13 mouse cellular contexts compared by ENCODE assay signal in genomic region chr5:111046841-111047476, GRCm38 (mm10).
DNase-seq lines count a peak whose midpoint lies in the region; ATAC-seq and TF ChIP-seq lines count a peak whose summit lies in the region.
"Had no signal": no experiment of that assay in that cellular context is flagged by ENCODE, and none has a peak within 500 bp of the region (broad histone marks: within the 10 kb centered on the region; RNA-seq: fewer than 3 reads in every experiment).

No protein-coding gene starts in this region.

- no peak for DNase-seq in limb, embryonic 10.5 days (ENCODE audit: low spot score)
- DNase-seq in retina, postnatal 1 day, result peak; percentile 62
- DNase-seq in retina, embryonic 14.5 days (ENCODE audit: low spot score), result no peak
- DNase-seq in stomach, postnatal 0 days (ENCODE audit: low spot score), result no peak
- no peak for DNase-seq in embryo, embryonic 10.5 days (ENCODE audit: low spot score)
- DNase-seq: cerebellum, adult 9-11 months; gastrocnemius, postnatal 36 days; kidney, adult 18-20 months had no signal

- no peak overlapping the region for H3K4me3 ChIP-seq in limb, embryonic 12.5 days (replicated peaks)
- no peak overlapping the region for H3K4me3 ChIP-seq in limb, embryonic 10.5 days
- H3K4me3 ChIP-seq in intestine, embryonic 16.5 days (ENCODE audit: low read length), result peak overlapping the region; percentile 7; the same call in 1 of the 2 replicates
- no peak overlapping the region for H3K4me3 ChIP-seq in stomach, postnatal 0 days (ENCODE audit: low read depth, low read length)
- H3K4me3 ChIP-seq: embryonic facial prominence, embryonic 13.5 days; heart, embryonic 15.5 days had no signal

- H3K27ac ChIP-seq in limb, embryonic 12.5 days, result no peak overlapping the region
- no peak overlapping the region for H3K27ac ChIP-seq in limb, embryonic 10.5 days
- H3K27ac ChIP-seq in intestine, embryonic 16.5 days (ENCODE audit: low read length), result no peak overlapping the region
- H3K27ac ChIP-seq in stomach, postnatal 0 days (replicated peaks), result no peak overlapping the region
- H3K27ac ChIP-seq: embryonic facial prominence, embryonic 13.5 days; heart, embryonic 15.5 days had no signal

- no peaks in the 10 kb centered on the region for H3K9me3 ChIP-seq in limb, embryonic 12.5 days
- no peaks in the 10 kb centered on the region for H3K9me3 ChIP-seq in limb, embryonic 10.5 days (replicated peaks)
- H3K9me3 ChIP-seq in intestine, embryonic 16.5 days (ENCODE audit: control insufficient read depth, low read length), result no peaks in the 10 kb centered on the region
- H3K9me3 ChIP-seq in stomach, postnatal 0 days (ENCODE audit: control insufficient read depth, low read length), result no peaks in the 10 kb centered on the region
- H3K9me3 ChIP-seq: embryonic facial prominence, embryonic 13.5 days; heart, embryonic 15.5 days had no signal

- ATAC-seq in limb, embryonic 12.5 days (ENCODE audit: insufficient number of reproducible peaks, insufficient read depth, low FRiP score, low TSS enrichment, low read depth), result no peak
- no peak for ATAC-seq in intestine, embryonic 16.5 days
- no peak for ATAC-seq in stomach, postnatal 0 days (ENCODE audit: low FRiP score, low TSS enrichment)
- ATAC-seq in inflammation-experienced regulatory T-cells, adult 6 months, result no peak

- no peak for TF ChIP-seq EP300 in stomach, postnatal 0 days (optimal IDR thresholded peaks at IDR 0.05)

- 0 out of 2 replicates have a peak overlapping the region, but pooled peaks have one; percentile 10 for H3K4me2 ChIP-seq in limb, embryonic 12.5 days
- no peak overlapping the region for H3K4me2 ChIP-seq in intestine, embryonic 16.5 days (ENCODE audit: low read depth, low read length)
- H3K4me2 ChIP-seq in stomach, postnatal 0 days (replicated peaks; ENCODE audit: low read depth), result peak overlapping the region; percentile 23; the same call in 1 of the 2 replicates
- H3K4me2 ChIP-seq: embryonic facial prominence, embryonic 13.5 days; heart, embryonic 15.5 days had no signal

- H3K36me3 ChIP-seq in limb, embryonic 12.5 days, result no peaks in the 10 kb centered on the region
- H3K36me3 ChIP-seq in limb, embryonic 10.5 days, result no peaks in the 10 kb centered on the region
- no peaks in the 10 kb centered on the region for H3K36me3 ChIP-seq in intestine, embryonic 16.5 days (ENCODE audit: control insufficient read depth, insufficient read depth, low read length)
- H3K36me3 ChIP-seq in stomach, postnatal 0 days (ENCODE audit: control insufficient read depth, insufficient read depth, low read length), result no peaks in the 10 kb centered on the region
- H3K36me3 ChIP-seq: embryonic facial prominence, embryonic 13.5 days; heart, embryonic 15.5 days had no signal

- H3K9ac ChIP-seq in limb, embryonic 12.5 days (replicated peaks), result no peak overlapping the region
- no peak overlapping the region for H3K9ac ChIP-seq in intestine, embryonic 16.5 days (ENCODE audit: low read depth, low read length)
- H3K9ac ChIP-seq in stomach, postnatal 0 days (ENCODE audit: low read length), result no peak overlapping the region
- H3K9ac ChIP-seq: embryonic facial prominence, embryonic 13.5 days; heart, embryonic 15.5 days had no signal

- TF ChIP-seq CTCF in stomach, postnatal 0 days (IDR thresholded peaks at IDR 0.05; ENCODE audit: low read depth), result no peak

- peaks cover 67% of the 10 kb centered on the region for H3K4me1 ChIP-seq in limb, embryonic 12.5 days (replicated peaks)
- peaks cover 57% of the 10 kb centered on the region for H3K4me1 ChIP-seq in limb, embryonic 10.5 days
- H3K4me1 ChIP-seq in intestine, embryonic 16.5 days (ENCODE audit: control insufficient read depth, insufficient read depth, low read length), result peaks cover 12% of the 10 kb centered on the region
- H3K4me1 ChIP-seq in stomach, postnatal 0 days (replicated peaks; ENCODE audit: control insufficient read depth, insufficient read depth), result no peaks in the 10 kb centered on the region

- WGBS in limb, embryonic 12.5 days, result 36% methylated on average over 14 of the region's 14 CpGs
- 54% methylated on average over 14 of the region's 14 CpGs for WGBS in limb, embryonic 10.5 days
- 45% methylated on average over 14 of the region's 14 CpGs for WGBS in intestine, embryonic 16.5 days
- WGBS in stomach, postnatal 0 days, result 32% methylated on average over 14 of the region's 14 CpGs

- H3K27me3 ChIP-seq in limb, embryonic 12.5 days, result no peaks in the 10 kb centered on the region
- no peaks in the 10 kb centered on the region for H3K27me3 ChIP-seq in limb, embryonic 10.5 days (ENCODE audit: low read depth, poor library complexity, severe bottlenecking)
- H3K27me3 ChIP-seq in intestine, embryonic 16.5 days (replicated peaks; ENCODE audit: control insufficient read depth, insufficient read depth, low read length), result no peaks in the 10 kb centered on the region
- no peaks in the 10 kb centered on the region for H3K27me3 ChIP-seq in stomach, postnatal 0 days (ENCODE audit: control insufficient read depth, insufficient read depth, low read length)
- H3K27me3 ChIP-seq: embryonic facial prominence, embryonic 13.5 days had no signal
